Mouse (Mus musculus) neural tube, embryonic 11.5 days (tissue): ENCODE measurements around the gene Morc4. TPM values are rescaled to one million over a fixed set of nuclear protein-coding genes. Genes with fewer than 3 reads are reported as not detected.

Source experiments
- ATAC-seq: fragments of 200-750 bp; cut with Nextera tagmentation; 2 replicates; pipeline ENCODE4 v1.8.0; 2017; ENCODE audit warnings: moderate number of reproducible peaks, mild to moderate bottlenecking, moderate TSS enrichment, moderate library complexity; ENCODE audit not compliant: insufficient read depth, low FRiP score, low TSS enrichment
- DNase-seq: peaks from one replicate; pipeline ENCODE4 v3.0.0-alpha.2; 2015; ENCODE audit warnings: low spot score
- H3K27ac ChIP-seq: fragments of 300-500 bp; sonication (generic); 2 replicates; pipeline ENCODE4 v1.5.1; 2014; ENCODE audit warnings: low read depth, mild to moderate bottlenecking, low read length
- H3K27me3 ChIP-seq: fragments of 300-500 bp; sonication (generic); 2 replicates; pipeline ENCODE4 v1.6.1; 2014; ENCODE audit warnings: mild to moderate bottlenecking, low read length, mixed read lengths; ENCODE audit not compliant: control insufficient read depth, insufficient read depth
- H3K36me3 ChIP-seq: fragments of 300-500 bp; sonication (generic); 2 replicates; pipeline ENCODE4 v1.6.1; 2014; ENCODE audit warnings: mild to moderate bottlenecking, low read length, moderate library complexity, mixed read lengths; ENCODE audit not compliant: control insufficient read depth, insufficient read depth
- H3K4me1 ChIP-seq: fragments of 300-500 bp; sonication (generic); 2 replicates; pipeline ENCODE4 v1.6.1; 2014; ENCODE audit warnings: low read length, mixed read lengths; ENCODE audit not compliant: control insufficient read depth, insufficient read depth
- H3K4me2 ChIP-seq: fragments of 300-500 bp; sonication (generic); 2 replicates; pipeline ENCODE4 v1.6.1; 2014; ENCODE audit warnings: low read depth, mild to moderate bottlenecking, moderate library complexity
- H3K4me3 ChIP-seq: fragments of 300-500 bp; sonication (generic); 2 replicates; pipeline ENCODE4 v1.5.1; 2014; ENCODE audit warnings: low read depth, low read length
- H3K9ac ChIP-seq: fragments of 300-500 bp; sonication (generic); 2 replicates; pipeline ENCODE4 v1.6.1; 2014; ENCODE audit warnings: mild to moderate bottlenecking, low read length
- H3K9me3 ChIP-seq: fragments of 300-500 bp; sonication (generic); 2 replicates; pipeline ENCODE4 v1.6.1; 2016; ENCODE audit warnings: low read length; ENCODE audit not compliant: control insufficient read depth
- WGBS: fragments of 180-500 bp; shearing (Covaris S2); extraction: QIAGEN DNeasy Blood & Tissue Kit; methylation state at CpG from one replicate; pipeline ENCODE4 v1.1.7; 2014; 5-methylcytosine and 5-hydroxymethylcytosine counted together
- polyA plus RNA-seq: library from polyadenylated mRNA; unstranded; fragments of >200 nt; fragmentation: Nextera tagmentation; extraction: Ambion mirVana; gene quantifications from 2 replicates; pipeline ENCODE4 v1.2.1, GENCODE M21; 2014

Gene Morc4
- polyA plus RNA-seq, 1 experiment from 2014 or later, result 8.8 TPM

- DNase-seq, result no peak
- no peaks in the 10 kb centered on the region for H3K36me3 ChIP-seq
- 87% methylated on average over 6 of the region's 6 CpGs for WGBS
- no peak overlapping the region for H3K4me2 ChIP-seq
- H3K9me3 ChIP-seq, result no peaks in the 10 kb centered on the region
- no peaks in the 10 kb centered on the region for H3K4me1 ChIP-seq
- no peak overlapping the region for H3K4me3 ChIP-seq
- ATAC-seq, result no peak
- H3K27me3 ChIP-seq, result no peaks in the 10 kb centered on the region
- H3K9ac ChIP-seq, result no peak overlapping the region
- H3K27ac ChIP-seq, result no peak overlapping the region
Measured at GRCm38 (mm10) chrX:139841091-139841490, 30.4 kb downstream of the Morc4 start.

DNA sequence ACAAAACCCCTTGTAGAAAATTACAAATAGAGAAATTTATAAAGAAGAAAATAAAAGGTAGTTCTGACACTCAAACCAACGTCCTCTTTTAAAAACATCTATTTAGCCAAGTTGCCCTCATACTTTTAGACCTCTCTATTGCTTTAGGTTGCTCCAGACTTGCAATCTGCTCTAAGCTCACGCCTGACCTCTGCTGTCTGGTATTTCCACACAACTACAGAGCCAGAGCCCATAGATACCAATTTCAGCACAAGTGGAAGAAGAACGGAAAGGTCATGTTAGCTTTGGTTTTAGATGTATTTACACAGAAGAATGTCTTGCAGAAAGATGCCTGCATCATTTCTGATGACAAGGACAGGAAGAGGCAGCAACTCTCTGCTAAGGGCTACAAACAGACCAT is 32.4 kb downstream of the Morc4 start:
- Histone ChIP-seq H3K4me1 (no peaks in the 10 kb centered on the region), H3K27me3 (no peaks in the 10 kb centered on the region), H3K4me3 (no peak overlapping the region)

GRCm38 (mm10) chrX:139832464-139832863 is 39.0 kb downstream of the Morc4 start:
- no peak for ATAC-seq
- 20% methylated on average over 5 of the region's 5 CpGs for WGBS

More for the DNA sequence above, 32.4 kb downstream of the Morc4 start:
- Histone ChIP-seq H3K27ac (no peak overlapping the region), H3K4me2 (no peak overlapping the region), H3K36me3 (no peaks in the 10 kb centered on the region), H3K9ac (no peak overlapping the region), H3K9me3 (no peaks in the 10 kb centered on the region)
- DNase-seq, result no peak
- WGBS, result 38% methylated on average over 3 of the region's 3 CpGs
- ATAC-seq, result no peak

DNA sequence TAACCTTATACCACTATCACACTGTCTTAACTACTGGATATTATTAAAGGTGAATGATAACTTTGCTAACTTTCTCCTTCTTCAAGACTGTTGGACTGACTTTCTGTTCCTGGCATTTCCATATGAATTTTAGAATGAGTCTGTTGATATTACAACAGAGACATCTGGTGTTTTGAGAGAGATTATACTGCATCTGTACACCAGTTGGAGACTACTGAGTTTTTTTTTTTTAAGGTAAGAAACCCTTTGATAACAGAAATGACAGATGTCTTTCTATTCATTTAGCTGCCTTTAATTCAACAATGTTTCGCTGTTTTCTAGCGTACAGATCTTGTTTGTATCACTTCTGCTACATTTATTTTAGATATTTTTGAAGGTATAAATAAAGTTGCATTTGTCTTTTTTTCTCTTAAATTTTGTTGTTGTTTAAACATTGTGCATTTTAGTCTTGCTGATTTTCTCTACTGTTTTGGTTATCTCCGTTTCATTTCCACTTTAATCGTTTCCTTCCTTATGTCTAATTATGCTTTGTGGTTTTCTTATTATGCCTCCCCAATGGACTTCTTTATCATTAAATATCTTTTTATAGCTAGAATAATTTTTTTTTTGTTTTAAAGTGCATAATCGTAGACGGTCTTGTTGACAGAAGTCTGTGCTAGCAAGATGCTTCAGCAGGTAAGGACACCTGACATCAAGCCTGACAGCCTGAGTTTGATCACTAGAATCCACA is 42.9 kb downstream of the Morc4 start:
- no peaks in the 10 kb centered on the region for H3K27me3 ChIP-seq
- no peak for ATAC-seq
- no peak overlapping the region for H3K4me3 ChIP-seq
- H3K9me3 ChIP-seq, result no peaks in the 10 kb centered on the region
- no peaks in the 10 kb centered on the region for H3K4me1 ChIP-seq
- no peak for DNase-seq
- no peak overlapping the region for H3K4me2 ChIP-seq
- no peak overlapping the region for H3K27ac ChIP-seq
- 91% methylated on average over 6 of the region's 6 CpGs for WGBS
- H3K36me3 ChIP-seq, result no peaks in the 10 kb centered on the region
- no peak overlapping the region for H3K9ac ChIP-seq

More at GRCm38 (mm10) chrX:139832464-139832863, 39.0 kb downstream of the Morc4 start:
- Histone ChIP-seq H3K36me3 (no peaks in the 10 kb centered on the region), H3K9me3 (no peaks in the 10 kb centered on the region), H3K9ac (no peak overlapping the region), H3K27ac (no peak overlapping the region), H3K4me2 (no peak overlapping the region), H3K4me1 (no peaks in the 10 kb centered on the region), H3K27me3 (no peaks in the 10 kb centered on the region), H3K4me3 (no peak overlapping the region)
- DNase-seq, result peak; percentile 63

DNA sequence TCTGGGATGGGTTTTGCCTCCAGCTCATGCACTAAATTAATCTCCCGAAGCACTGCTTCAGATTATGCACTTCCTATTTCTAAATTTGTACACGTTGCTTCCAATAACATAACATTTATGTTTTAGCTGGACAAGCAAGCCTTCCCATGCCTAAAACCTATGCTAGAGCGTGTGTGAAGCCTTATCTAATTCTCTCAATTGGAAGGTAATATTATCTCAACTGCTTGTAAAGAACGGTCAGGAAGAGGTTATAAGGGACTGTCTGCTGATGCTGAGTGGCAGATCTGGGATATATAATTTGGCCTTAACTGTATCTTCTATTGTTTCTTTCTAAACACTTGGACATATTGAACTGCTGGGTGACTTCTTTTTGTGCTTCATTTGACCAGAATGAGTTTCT is 44.6 kb downstream of the Morc4 start:
- H3K27me3 ChIP-seq, result no peaks in the 10 kb centered on the region
- no peak overlapping the region for H3K4me3 ChIP-seq
- 88% methylated on average over 4 of the region's 4 CpGs for WGBS
- no peak overlapping the region for H3K27ac ChIP-seq
- no peak overlapping the region for H3K9ac ChIP-seq
- no peaks in the 10 kb centered on the region for H3K9me3 ChIP-seq
- H3K4me1 ChIP-seq, result no peaks in the 10 kb centered on the region
- no peaks in the 10 kb centered on the region for H3K36me3 ChIP-seq
- H3K4me2 ChIP-seq, result no peak overlapping the region
- ATAC-seq, result no peak
- no peak for DNase-seq

GRCm38 (mm10) chrX:139825402-139825801 is 46.1 kb downstream of the Morc4 start:
- no peak overlapping the region for H3K4me3 ChIP-seq
- H3K27ac ChIP-seq, result no peak overlapping the region
- DNase-seq (no peak), ATAC-seq (no peak)
- H3K4me2 ChIP-seq, result no peak overlapping the region
- no peaks in the 10 kb centered on the region for H3K4me1 ChIP-seq
- no peak overlapping the region for H3K9ac ChIP-seq
- H3K27me3 ChIP-seq, result no peaks in the 10 kb centered on the region
- no peaks in the 10 kb centered on the region for H3K36me3 ChIP-seq
- 93% methylated on average over 1 of the region's 1 CpGs for WGBS
- no peaks in the 10 kb centered on the region for H3K9me3 ChIP-seq

- Histone ChIP-seq H3K4me3 (no peak overlapping the region), H3K27ac (no peak overlapping the region), H3K9me3 (no peaks in the 10 kb centered on the region), H3K9ac (no peak overlapping the region), H3K36me3 (no peaks in the 10 kb centered on the region), H3K4me2 (no peak overlapping the region), H3K27me3 (no peaks in the 10 kb centered on the region), H3K4me1 (no peaks in the 10 kb centered on the region)
- DNase-seq (no peak), ATAC-seq (no peak)
- 77% methylated on average over 5 of the region's 5 CpGs for WGBS
Measured at GRCm38 (mm10) chrX:139815201-139815600, 56.3 kb downstream of the Morc4 start.

DNA sequence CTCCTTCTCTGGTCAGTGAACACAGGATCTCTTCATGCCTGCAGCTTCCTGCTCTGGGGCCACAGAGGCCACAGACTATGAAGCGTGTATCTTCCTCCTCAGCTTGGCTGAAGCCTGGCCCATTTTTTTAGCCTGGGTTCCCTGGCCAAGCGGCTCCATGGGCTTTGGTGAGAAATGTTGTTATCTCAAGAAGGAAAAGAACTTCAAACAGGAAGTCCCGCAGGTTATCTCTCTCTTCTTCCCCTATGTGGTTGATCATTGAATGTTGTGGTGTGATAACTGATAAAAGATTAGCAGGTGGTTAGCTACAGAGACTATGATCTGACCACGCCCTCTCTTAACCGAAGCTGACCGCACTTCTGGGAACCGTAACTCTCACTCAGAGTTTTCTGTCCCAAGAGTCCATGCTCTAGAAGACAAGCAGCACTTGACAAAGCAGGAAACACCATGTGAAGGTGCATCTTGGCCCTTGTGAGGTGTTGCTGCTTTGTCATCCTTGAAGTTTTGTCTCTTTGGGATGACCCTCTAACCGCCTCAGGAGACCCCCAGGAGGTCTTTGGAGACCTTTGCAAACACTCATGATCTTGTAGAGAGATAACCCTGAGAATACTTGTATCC is 57.4 kb downstream of the Morc4 start:
- DNase-seq, result no peak
- Histone ChIP-seq H3K36me3 (no peaks in the 10 kb centered on the region), H3K4me2 (no peak overlapping the region), H3K4me1 (no peaks in the 10 kb centered on the region), H3K4me3 (no peak overlapping the region), H3K9me3 (no peaks in the 10 kb centered on the region), H3K9ac (no peak overlapping the region), H3K27ac (no peak overlapping the region), H3K27me3 (no peaks in the 10 kb centered on the region)
- ATAC-seq, result no peak
- WGBS, result 86% methylated on average over 8 of the region's 8 CpGs
